ENCODE assay signal across 11 mouse cellular contexts in the genomic region with DNA sequence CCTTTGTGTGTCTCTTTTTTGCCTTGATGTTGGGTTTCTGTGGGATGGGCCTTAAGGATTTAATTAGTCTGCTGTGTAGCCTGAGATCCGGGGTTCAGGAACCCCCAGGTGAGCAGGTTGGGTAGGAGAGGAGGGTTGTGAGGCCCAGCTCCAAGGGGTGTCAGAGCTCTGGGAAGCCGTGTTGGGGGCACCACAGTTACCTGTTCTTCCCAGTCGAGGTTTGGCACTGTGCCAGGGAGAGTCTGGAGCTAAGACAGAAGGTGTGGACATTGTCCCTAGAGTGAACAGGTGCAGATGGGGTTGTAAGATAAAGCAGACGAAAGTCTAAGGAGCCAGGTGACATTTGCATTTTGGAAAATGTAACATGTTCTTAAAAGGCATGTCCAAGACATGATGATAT.
DNase-seq lines count a peak whose midpoint lies in the region; ATAC-seq and TF ChIP-seq lines count a peak whose summit lies in the region.
"Had no signal": no experiment of that assay in that cellular context is flagged by ENCODE, and none has a peak within 500 bp of the region (broad histone marks: within the 10 kb centered on the region; RNA-seq: fewer than 3 reads in every experiment).

No protein-coding gene starts in this region.

- no peaks in the 10 kb centered on the region for H3K36me3 ChIP-seq in intestine, embryonic 14.5 days (ENCODE audit: control insufficient read depth, insufficient read depth, low read length)
- H3K36me3 ChIP-seq in intestine, postnatal 0 days (ENCODE audit: control insufficient read depth, insufficient read depth) = no peaks in the 10 kb centered on the region
- H3K36me3 ChIP-seq in forebrain, embryonic 11.5 days (ENCODE audit: control insufficient read depth, insufficient read depth, low read length) = no peaks in the 10 kb centered on the region
- no peaks in the 10 kb centered on the region for H3K36me3 ChIP-seq in hindbrain, embryonic 13.5 days
- no peaks in the 10 kb centered on the region for H3K36me3 ChIP-seq in midbrain, embryonic 15.5 days (replicated peaks)
- H3K36me3 ChIP-seq: heart, embryonic 13.5 days; limb, embryonic 12.5 days had no signal

- WGBS in intestine, embryonic 14.5 days = 46% methylated on average over 4 of the region's 4 CpGs
- WGBS in intestine, postnatal 0 days = 30% methylated on average over 4 of the region's 4 CpGs
- 39% methylated on average over 4 of the region's 4 CpGs for WGBS in forebrain, embryonic 11.5 days
- 29% methylated on average over 4 of the region's 4 CpGs for WGBS in hindbrain, embryonic 13.5 days
- 36% methylated on average over 4 of the region's 4 CpGs for WGBS in midbrain, embryonic 15.5 days

- H3K27ac ChIP-seq in intestine, embryonic 14.5 days (ENCODE audit: low read depth) = no peak overlapping the region
- no peak overlapping the region for H3K27ac ChIP-seq in intestine, postnatal 0 days (ENCODE audit: low read depth, low read length)
- H3K27ac ChIP-seq in forebrain, embryonic 11.5 days (ENCODE audit: low read depth, low read length) = peak overlapping the region; percentile 94; the same call in 1 of the 2 replicates
- H3K27ac ChIP-seq in hindbrain, embryonic 13.5 days = peak overlapping the region; percentile 92
- peak overlapping the region; percentile 92 for H3K27ac ChIP-seq in midbrain, embryonic 15.5 days
- H3K27ac ChIP-seq: heart, embryonic 13.5 days had no signal

- no peak for TF ChIP-seq CTCF in intestine, postnatal 0 days (IDR thresholded peaks at IDR 0.05; ENCODE audit: low read depth)

- no peaks in the 10 kb centered on the region for H3K9me3 ChIP-seq in intestine, embryonic 14.5 days (ENCODE audit: control insufficient read depth, low read length)
- no peaks in the 10 kb centered on the region for H3K9me3 ChIP-seq in intestine, postnatal 0 days (ENCODE audit: control insufficient read depth)
- H3K9me3 ChIP-seq in forebrain, embryonic 11.5 days (ENCODE audit: control insufficient read depth, low read length) = no peaks in the 10 kb centered on the region
- H3K9me3 ChIP-seq in hindbrain, embryonic 13.5 days = no peaks in the 10 kb centered on the region
- H3K9me3 ChIP-seq in midbrain, embryonic 15.5 days = no peaks in the 10 kb centered on the region
- H3K9me3 ChIP-seq: heart, embryonic 13.5 days; limb, embryonic 12.5 days had no signal

- H3K4me2 ChIP-seq in intestine, embryonic 14.5 days (ENCODE audit: low read length) = no peak overlapping the region
- H3K4me2 ChIP-seq in intestine, postnatal 0 days (replicated peaks; ENCODE audit: low read depth) = no peak overlapping the region
- no peak overlapping the region; the same call in 1 of the 2 replicates for H3K4me2 ChIP-seq in forebrain, embryonic 11.5 days (ENCODE audit: low read depth, low read length, severe bottlenecking)
- H3K4me2 ChIP-seq in hindbrain, embryonic 13.5 days = peak overlapping the region; percentile 82
- peak overlapping the region; percentile 92; the same call in 1 of the 2 replicates for H3K4me2 ChIP-seq in midbrain, embryonic 15.5 days

- no peaks in the 10 kb centered on the region; the same call in 1 of the 2 replicates for H3K4me1 ChIP-seq in intestine, embryonic 14.5 days (replicated peaks; ENCODE audit: control insufficient read depth, insufficient read depth, low read length)
- no peaks in the 10 kb centered on the region for H3K4me1 ChIP-seq in intestine, postnatal 0 days (replicated peaks; ENCODE audit: control insufficient read depth, insufficient read depth, low read length)
- H3K4me1 ChIP-seq in forebrain, embryonic 11.5 days (replicated peaks; ENCODE audit: control insufficient read depth, insufficient read depth, low read length) = peaks cover 4% of the 10 kb centered on the region; the same call in 1 of the 2 replicates
- peaks cover 36% of the 10 kb centered on the region for H3K4me1 ChIP-seq in hindbrain, embryonic 13.5 days (replicated peaks)
- H3K4me1 ChIP-seq in midbrain, embryonic 15.5 days = peaks cover 31% of the 10 kb centered on the region

- DNase-seq in intestine, embryonic 14.5 days (ENCODE audit: low spot score) = peak; percentile 47
- DNase-seq in forebrain, embryonic 11.5 days (ENCODE audit: low spot score) = no peak
- no peak for DNase-seq in frontal cortex, adult 2 months (ENCODE audit: extremely low spot score in 1 of 2, low spot score in 1 of 2)
- no peak for DNase-seq in kidney, adult 9 months
- DNase-seq in layer of hippocampus, adult 8-10 months (ENCODE audit: low spot score in 2 of 2) = no peak
- DNase-seq: kidney, adult 8-10 months had no signal

- H3K9ac ChIP-seq in intestine, embryonic 14.5 days (ENCODE audit: low read length) = no peak overlapping the region
- no peak overlapping the region for H3K9ac ChIP-seq in intestine, postnatal 0 days (ENCODE audit: low read depth, low read length)
- H3K9ac ChIP-seq in forebrain, embryonic 11.5 days (ENCODE audit: low read length) = no peak overlapping the region
- no peak overlapping the region for H3K9ac ChIP-seq in hindbrain, embryonic 13.5 days
- 0 out of 2 replicates have a peak overlapping the region, but pooled peaks have one; percentile 63 for H3K9ac ChIP-seq in midbrain, embryonic 15.5 days

- H3K4me3 ChIP-seq in intestine, embryonic 14.5 days (ENCODE audit: low read depth, low read length) = no peak overlapping the region
- H3K4me3 ChIP-seq in intestine, postnatal 0 days (ENCODE audit: low read depth, low read length) = no peak overlapping the region
- H3K4me3 ChIP-seq in forebrain, embryonic 11.5 days (ENCODE audit: low read depth, low read length) = no peak overlapping the region
- H3K4me3 ChIP-seq in hindbrain, embryonic 13.5 days = 0 out of 2 replicates have a peak overlapping the region, but pooled peaks have one; percentile 51
- H3K4me3 ChIP-seq in midbrain, embryonic 15.5 days = no peak overlapping the region

- ATAC-seq in intestine, embryonic 14.5 days (replicated peaks; ENCODE audit: low FRiP score, low TSS enrichment, low read depth) = 0 out of 2 replicates have a peak, but pooled peaks have one; percentile 22
- ATAC-seq in intestine, postnatal 0 days = no peak
- peak; percentile 15; the same call in 1 of the 2 replicates for ATAC-seq in forebrain, embryonic 11.5 days (replicated peaks; ENCODE audit: low FRiP score)
- ATAC-seq in hindbrain, embryonic 13.5 days (ENCODE audit: low FRiP score) = 0 out of 2 replicates have a peak, but pooled peaks have one; percentile 6
- peak; percentile 18 for ATAC-seq in midbrain, embryonic 15.5 days (replicated peaks)

- peaks cover 26% of the 10 kb centered on the region for H3K27me3 ChIP-seq in intestine, embryonic 14.5 days (replicated peaks; ENCODE audit: control insufficient read depth, insufficient read depth, low read length)
- peaks cover 10% of the 10 kb centered on the region for H3K27me3 ChIP-seq in intestine, postnatal 0 days (replicated peaks; ENCODE audit: control insufficient read depth, insufficient read depth, low read length)
- peaks cover 2% of the 10 kb centered on the region; the same call in 1 of the 2 replicates for H3K27me3 ChIP-seq in forebrain, embryonic 11.5 days (ENCODE audit: control insufficient read depth, insufficient read depth, low read length)
- H3K27me3 ChIP-seq in hindbrain, embryonic 13.5 days = peaks cover 32% of the 10 kb centered on the region
- peaks cover 7% of the 10 kb centered on the region for H3K27me3 ChIP-seq in midbrain, embryonic 15.5 days (replicated peaks)

Comparison
In these comparisons a context has a peak if more than half of its experiments do, and no peak if none do; other contexts are left out.
1. H3K27ac ChIP-seq: peak in forebrain, embryonic 11.5 days (single experiment), hindbrain, embryonic 13.5 days (single experiment) and midbrain, embryonic 15.5 days (single experiment); none in intestine, embryonic 14.5 days (single experiment) and intestine, postnatal 0 days (single experiment).
2. H3K4me2 ChIP-seq: peak in hindbrain, embryonic 13.5 days (single experiment) and midbrain, embryonic 15.5 days (single experiment); none in intestine, embryonic 14.5 days (single experiment), intestine, postnatal 0 days (single experiment) and forebrain, embryonic 11.5 days (single experiment).